Mouse (Mus musculus) ovary, adult 18-20 months (tissue): Measurements from ENCODE around the gene Adap1.

Experiments
- DNase-seq: peaks from one replicate; pipeline ENCODE4 v3.0.0; 2022; ENCODE audit warnings: low spot score, mixed read lengths

Gene Adap1

GRCm38 (mm10) chr5:139286142-139286941 lies 39.1 kb downstream of the Adap1 start:
- no peak for DNase-seq

GRCm38 (mm10) chr5:139285383-139286067 lies 39.9 kb downstream of the Adap1 start:
- no peak for DNase-seq

- DNase-seq = no peak
Observed at GRCm38 (mm10) chr5:139283460-139284180, 41.8 kb downstream of the Adap1 start.

- DNase-seq = peak; percentile 63
Observed at GRCm38 (mm10) chr5:139282191-139282590, 43.2 kb downstream of the Adap1 start.

GRCm38 (mm10) chr5:139281373-139282112 lies 43.9 kb downstream of the Adap1 start:
- DNase-seq = no peak

GRCm38 (mm10) chr5:139277287-139277686 lies 48.1 kb downstream of the Adap1 start:
- no peak for DNase-seq

- DNase-seq = no peak
Observed at GRCm38 (mm10) chr5:139271994-139272554, 53.3 kb downstream of the Adap1 start.

- DNase-seq = peak; percentile 49
Observed at GRCm38 (mm10) chr5:139270806-139271521, 54.5 kb downstream of the Adap1 start.

GRCm38 (mm10) chr5:139267661-139268060 lies 57.8 kb downstream of the Adap1 start:
- DNase-seq = no peak

GRCm38 (mm10) chr5:139261403-139261802 lies 64.0 kb downstream of the Adap1 start:
- DNase-seq = no peak

GRCm38 (mm10) chr5:139259853-139260252 lies 65.6 kb downstream of the Adap1 start:
- DNase-seq = no peak

GRCm38 (mm10) chr5:139258371-139259035 lies 66.9 kb downstream of the Adap1 start:
- DNase-seq = no peak

GRCm38 (mm10) chr5:139257818-139258217 lies 67.6 kb downstream of the Adap1 start:
- peak; percentile 35 for DNase-seq

- no peak for DNase-seq
Observed at GRCm38 (mm10) chr5:139257265-139257664, 68.2 kb downstream of the Adap1 start.

GRCm38 (mm10) chr5:139256211-139256765 lies 69.1 kb downstream of the Adap1 start:
- DNase-seq = no peak

- no peak for DNase-seq
Observed at GRCm38 (mm10) chr5:139255777-139256176, 69.6 kb downstream of the Adap1 start.

- DNase-seq = no peak
Observed at GRCm38 (mm10) chr5:139254938-139255337, 70.5 kb downstream of the Adap1 start.

GRCm38 (mm10) chr5:139253301-139253741 lies 72.1 kb downstream of the Adap1 start:
- peak; percentile 47 for DNase-seq

- DNase-seq = no peak
Observed at GRCm38 (mm10) chr5:139252910-139253245, 72.5 kb downstream of the Adap1 start.
